Mouse (Mus musculus): Measurements from ENCODE around the gene Kank2. TPM values are rescaled to one million over a fixed set of nuclear protein-coding genes. Genes with fewer than 3 reads are reported as not detected.

Kank2 gene
- polyA plus RNA-seq, 1 experiment from 2014 or later, result 21.1 TPM

DNA sequence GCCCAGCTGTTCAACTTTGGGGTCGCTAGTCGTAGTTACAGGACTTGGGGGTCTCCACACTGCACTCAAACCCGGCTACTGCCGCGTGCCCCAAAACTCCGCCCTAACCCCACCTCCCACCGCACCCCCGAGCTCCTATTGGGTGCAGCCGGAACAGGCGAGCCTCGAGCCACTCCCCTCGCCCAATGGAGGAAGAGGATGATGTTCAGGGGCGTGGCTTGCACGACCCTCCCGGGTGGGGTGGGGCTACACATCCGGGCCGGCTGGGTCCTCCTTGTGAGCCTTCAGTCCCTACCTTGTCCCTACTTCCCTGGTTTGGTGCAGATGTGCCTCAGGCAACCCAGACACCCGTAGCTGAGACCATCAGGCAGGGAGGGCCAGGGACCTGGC, 74.4 kb downstream of the Kank2 start:
- 0% methylated on average over 18 of the region's 18 CpGs for WGBS
- H3K4me3 ChIP-seq (replicated peaks), result peak overlapping the region; percentile 76
- ATAC-seq (ENCODE audit: insufficient read depth, low FRiP score, low read depth), result peak; percentile 93
- peaks cover 4% of the 10 kb centered on the region; the same call in 1 of the 2 replicates for H3K36me3 ChIP-seq
- H3K27ac ChIP-seq, result peak overlapping the region; percentile 98
- H3K9me3 ChIP-seq, result no peaks in the 10 kb centered on the region
- H3K9ac ChIP-seq, result peak overlapping the region; percentile 40; the same call in 1 of the 2 replicates
- H3K4me2 ChIP-seq, result peak overlapping the region; percentile 67
- H3K4me1 ChIP-seq, result peaks cover 22% of the 10 kb centered on the region
- no peaks in the 10 kb centered on the region for H3K27me3 ChIP-seq (replicated peaks)

GRCm38 (mm10) chr9:21723377-21724146, 75.0 kb downstream of the Kank2 start, which contains the start of gene Ldlr:
Ldlr (plus strand) TSS chr9:21723483.
- Histone ChIP-seq H3K9me3 (no peaks in the 10 kb centered on the region), H3K27ac (peak within 1 kb of the TSS; percentile 98), H3K27me3 (replicated peaks) (no peaks in the 10 kb centered on the region), H3K4me3 (replicated peaks) (peak within 1 kb of the TSS; percentile 76), H3K36me3 (no peaks in the 10 kb centered on the region), H3K4me1 (peaks cover 17% of the 10 kb centered on the region), H3K9ac (peak within 1 kb of the TSS; percentile 40; the same call in 1 of the 2 replicates), H3K4me2 (peak within 1 kb of the TSS; percentile 67)
- ATAC-seq (ENCODE audit: insufficient read depth, low FRiP score, low read depth), result peak; percentile 84
- WGBS, result under 1% methylated on average over 47 of the region's 47 CpGs

- no peaks in the 10 kb centered on the region for H3K27me3 ChIP-seq (replicated peaks)
- H3K27ac ChIP-seq, result no peak overlapping the region
- H3K4me2 ChIP-seq, result no peak overlapping the region
- H3K36me3 ChIP-seq, result no peaks in the 10 kb centered on the region
- WGBS, result 63% methylated on average over 2 of the region's 2 CpGs
- ATAC-seq (ENCODE audit: insufficient read depth, low FRiP score, low read depth), result no peak
- H3K4me3 ChIP-seq (replicated peaks), result no peak overlapping the region
- H3K9ac ChIP-seq, result no peak overlapping the region
- H3K9me3 ChIP-seq, result no peaks in the 10 kb centered on the region
- H3K4me1 ChIP-seq, result peaks cover 9% of the 10 kb centered on the region
Observed at GRCm38 (mm10) chr9:21721036-21721435, 77.5 kb downstream of the Kank2 start.

- no peaks in the 10 kb centered on the region; the same call in 1 of the 2 replicates for H3K4me1 ChIP-seq
- no peaks in the 10 kb centered on the region for H3K36me3 ChIP-seq
- no peaks in the 10 kb centered on the region for H3K9me3 ChIP-seq
- WGBS, result 75% methylated on average over 2 of the region's 2 CpGs
- no peaks in the 10 kb centered on the region for H3K27me3 ChIP-seq (replicated peaks)
- no peak for ATAC-seq (ENCODE audit: insufficient read depth, low FRiP score, low read depth)
- H3K4me3 ChIP-seq (replicated peaks), result no peak overlapping the region
- no peak overlapping the region for H3K9ac ChIP-seq
- H3K4me2 ChIP-seq, result no peak overlapping the region
- no peak overlapping the region for H3K27ac ChIP-seq
Observed at GRCm38 (mm10) chr9:21717015-21717414, 81.5 kb downstream of the Kank2 start.

Small RNAs within 50 kb of the gene (microRNA-seq; reads per million reads assigned to microRNA genes)
- 6.8 reads per million, percentile 21 among the genes with 10 or more reads in this experiment for gene Mir7083

Other genes with a start within 250 kb of the Kank2 start
- gene Timm29, start 206.0 kb downstream of the Kank2 start, polyA plus RNA-seq (2015; fragmentation: Nextera tagmentation; extraction: Ambion mirVana), result 25.4 and 29.9 TPM in 2 replicates
- gene Yipf2, start 205.9 kb downstream of the Kank2 start, polyA plus RNA-seq (2015; fragmentation: Nextera tagmentation; extraction: Ambion mirVana), result 31.3 and 33.8 TPM in 2 replicates
- 68.7 and 74.3 TPM in 2 replicates for gene Smarca4, start 182.6 kb downstream of the Kank2 start, polyA plus RNA-seq (2015; fragmentation: Nextera tagmentation; extraction: Ambion mirVana)
- gene Ldlr, start 75.3 kb downstream of the Kank2 start, polyA plus RNA-seq (2015; fragmentation: Nextera tagmentation; extraction: Ambion mirVana), result 53.8 and 61.0 TPM in 2 replicates
- gene Spc24, start 38.4 kb downstream of the Kank2 start, polyA plus RNA-seq (2015; fragmentation: Nextera tagmentation; extraction: Ambion mirVana), result 110 and 119 TPM in 2 replicates
- gene Angptl8, start 36.8 kb upstream of the Kank2 start, polyA plus RNA-seq (2015; fragmentation: Nextera tagmentation; extraction: Ambion mirVana), result 5.9 and 8.1 TPM in 2 replicates
- gene Dock6, start 53.9 kb upstream of the Kank2 start, polyA plus RNA-seq (2015; fragmentation: Nextera tagmentation; extraction: Ambion mirVana), result 41.8 and 44.7 TPM in 2 replicates
- gene Rab3d, start 119.4 kb upstream of the Kank2 start, polyA plus RNA-seq (2015; fragmentation: Nextera tagmentation; extraction: Ambion mirVana), result 72.0 and 75.8 TPM in 2 replicates
- 4.4 and 5.2 TPM in 2 replicates for gene Ccdc159, start 128.7 kb upstream of the Kank2 start, polyA plus RNA-seq (2015; fragmentation: Nextera tagmentation; extraction: Ambion mirVana)
- 70.7 and 74.5 TPM in 2 replicates for gene Tmem205, start 128.8 kb upstream of the Kank2 start, polyA plus RNA-seq (2015; fragmentation: Nextera tagmentation; extraction: Ambion mirVana)
- 7.9 and 8.1 TPM in 2 replicates for gene Plppr2, start 138.3 kb upstream of the Kank2 start, polyA plus RNA-seq (2015; fragmentation: Nextera tagmentation; extraction: Ambion mirVana)
- 6.2 and 6.6 TPM in 2 replicates for gene Swsap1, start 157.0 kb upstream of the Kank2 start, polyA plus RNA-seq (2015; fragmentation: Nextera tagmentation; extraction: Ambion mirVana)
- 8.5 and 14.7 TPM in 2 replicates for gene Epor, start 164.8 kb upstream of the Kank2 start, polyA plus RNA-seq (2015; fragmentation: Nextera tagmentation; extraction: Ambion mirVana)
- gene Rgl3, start 190.7 kb upstream of the Kank2 start, polyA plus RNA-seq (2015; fragmentation: Nextera tagmentation; extraction: Ambion mirVana), result 5.0 TPM in 2 replicates
- 0.32 and 0.45 TPM in 2 replicates for gene Ccdc151, start 203.9 kb upstream of the Kank2 start, polyA plus RNA-seq (2015; fragmentation: Nextera tagmentation; extraction: Ambion mirVana)
- gene Prkcsh, start 204.1 kb upstream of the Kank2 start, polyA plus RNA-seq (2015; fragmentation: Nextera tagmentation; extraction: Ambion mirVana), result 105 and 113 TPM in 2 replicates

Measured in stomach, embryonic 15.5 days (tissue).